Mouse (Mus musculus) intestine, embryonic 16.5 days (tissue): ENCODE results near the gene Golm1. TPM values are rescaled to one million over a fixed set of nuclear protein-coding genes. Genes with fewer than 3 reads are reported as not detected.

Experiments used
- polyA plus RNA-seq: library from polyadenylated mRNA; unstranded; fragments of >200 nt; fragmentation: Nextera tagmentation; extraction: Ambion mirVana; gene quantifications from 2 replicates; pipeline ENCODE4 v1.2.1, GENCODE M21; 2015

Golm1 gene
- polyA plus RNA-seq, 1 experiment from 2014 or later = 90.4 TPM

Other genes with a start within 250 kb of the Golm1 start
- 10.2 and 10.7 TPM in 2 replicates for gene Agtpbp1, start 90.6 kb downstream of the Golm1 start, polyA plus RNA-seq
- 61.2 and 67.8 TPM in 2 replicates for gene Naa35, start 90.6 kb downstream of the Golm1 start, polyA plus RNA-seq
- not detected in 2 replicates for gene 4921517D22Rik, start 18.3 kb upstream of the Golm1 start, polyA plus RNA-seq
- not detected in 2 replicates for gene Spata31d1a, start 34.5 kb upstream of the Golm1 start, polyA plus RNA-seq
- not detected in 2 replicates for gene Spata31d1b, start 36.5 kb upstream of the Golm1 start, polyA plus RNA-seq
- gene Spata31d1d, start 55.9 kb upstream of the Golm1 start, polyA plus RNA-seq = not detected in 2 replicates
- gene 1700014D04Rik, start 70.9 kb upstream of the Golm1 start, polyA plus RNA-seq = not detected in 2 replicates
- 131 and 133 TPM in 2 replicates for gene Isca1, start 94.0 kb upstream of the Golm1 start, polyA plus RNA-seq
- not detected in 2 replicates for gene Gm49354, start 106.4 kb upstream of the Golm1 start, polyA plus RNA-seq
- gene Tut7, start 147.3 kb upstream of the Golm1 start, polyA plus RNA-seq = 36.1 and 38.7 TPM in 2 replicates